Mouse (Mus musculus) heart, embryonic 13.5 days (tissue): Measurements from ENCODE around the gene Ugt8a. TPM values are rescaled to one million over a fixed set of nuclear protein-coding genes. Genes with fewer than 3 reads are reported as not detected.

ENCODE experiments used
- ATAC-seq: fragments of 200-750 bp; cut with Nextera tagmentation; 2 replicates; pipeline ENCODE4 v1.8.0; 2017; ENCODE audit warnings: moderate TSS enrichment; ENCODE audit not compliant: insufficient number of reproducible peaks, low FRiP score, low TSS enrichment; ENCODE audit errors: extremely low read depth
- H3K27ac ChIP-seq: fragments of 300-500 bp; sonication (generic); replicated peaks from 2 replicates; pipeline ENCODE4 v1.5.1; 2015; ENCODE audit warnings: moderate library complexity, mild to moderate bottlenecking, inconsistent platforms
- H3K27me3 ChIP-seq: fragments of 300-500 bp; sonication (generic); replicated peaks from 2 replicates; pipeline ENCODE4 v1.6.1; 2015; ENCODE audit warnings: mild to moderate bottlenecking, inconsistent platforms
- H3K36me3 ChIP-seq: fragments of 300-500 bp; sonication (generic); 2 replicates; pipeline ENCODE4 v1.6.1; 2015; ENCODE audit warnings: mild to moderate bottlenecking, inconsistent platforms
- H3K4me1 ChIP-seq: fragments of 300-500 bp; sonication (generic); 2 replicates; pipeline ENCODE4 v1.6.1; 2015; ENCODE audit warnings: inconsistent platforms
- H3K4me2 ChIP-seq: fragments of 300-500 bp; sonication (generic); 2 replicates; pipeline ENCODE4 v1.6.1; 2015; ENCODE audit warnings: inconsistent platforms, mild to moderate bottlenecking, moderate library complexity
- H3K4me3 ChIP-seq: fragments of 300-500 bp; sonication (generic); 2 replicates; pipeline ENCODE4 v1.5.1; 2015; ENCODE audit warnings: moderate library complexity, mild to moderate bottlenecking, inconsistent platforms
- H3K9ac ChIP-seq: fragments of 300-500 bp; sonication (generic); 2 replicates; pipeline ENCODE4 v1.6.1; 2015; ENCODE audit warnings: inconsistent platforms, mild to moderate bottlenecking, moderate library complexity
- H3K9me3 ChIP-seq: fragments of 300-500 bp; sonication (generic); 2 replicates; pipeline ENCODE4 v1.6.1; 2016; ENCODE audit warnings: inconsistent platforms
- WGBS: fragments of 180-500 bp; shearing (Covaris S2); methylation state at CpG from one replicate; pipeline ENCODE4 v1.1.7; 2015; ENCODE audit warnings: mixed read lengths; 5-methylcytosine and 5-hydroxymethylcytosine counted together
- polyA plus RNA-seq: library from polyadenylated mRNA; unstranded; fragments of >200 nt; fragmentation: Nextera tagmentation; extraction: Ambion mirVana; gene quantifications from 2 replicates; pipeline ENCODE4 v1.2.1, GENCODE M21; 2015

Ugt8a gene
- polyA plus RNA-seq, 1 experiment from 2014 or later: 0.25 TPM

DNA sequence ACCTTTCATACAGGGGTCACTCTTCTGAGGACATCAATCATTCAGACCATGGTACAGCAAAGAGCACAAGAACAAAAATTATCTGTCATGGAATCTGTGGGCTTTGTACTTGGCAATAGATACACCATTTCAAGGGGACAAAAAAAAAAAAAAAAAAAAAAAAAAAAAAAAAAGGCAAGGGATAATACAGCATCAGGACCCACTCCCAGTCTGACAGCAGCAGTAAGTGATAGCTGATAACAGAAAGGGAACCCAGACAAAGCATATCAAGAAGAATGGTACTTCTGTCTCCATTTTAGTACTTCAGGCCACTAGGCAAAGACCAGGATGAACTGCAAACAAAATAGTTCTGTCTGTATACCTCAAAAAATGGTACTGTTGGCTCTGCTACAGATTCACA, 2.6 kb downstream of the Ugt8a start:
- no peak for ATAC-seq

DNA sequence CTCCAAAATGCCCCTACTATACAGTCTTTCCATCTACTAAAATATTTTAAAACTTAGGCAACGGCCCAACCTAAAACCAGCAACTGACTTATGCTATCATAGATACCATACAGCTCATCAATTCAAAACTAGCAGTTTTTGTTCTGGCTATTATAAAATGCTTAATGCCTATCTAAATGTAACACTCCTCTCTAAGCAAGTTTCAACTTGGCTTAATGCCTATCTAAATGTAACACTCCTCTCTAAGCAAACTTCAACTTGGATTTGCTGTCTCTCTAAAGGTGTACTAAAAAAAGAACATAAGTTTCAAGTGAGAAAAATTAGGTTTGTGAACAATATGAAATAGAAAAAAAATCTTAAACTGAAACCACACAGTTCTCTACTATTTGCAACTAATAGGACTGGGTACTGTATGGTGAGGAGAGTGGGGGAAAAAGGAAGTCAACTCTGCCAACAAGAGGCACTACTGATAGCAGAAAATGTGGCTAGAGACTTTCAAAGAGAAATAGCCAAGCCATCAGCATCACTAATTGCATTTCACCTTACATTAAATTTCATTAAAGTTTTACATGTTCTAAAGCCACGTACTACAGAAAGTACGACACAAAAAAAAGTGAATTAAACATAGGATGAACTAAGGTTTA, 5.7 kb downstream of the Ugt8a start:
- Histone ChIP-seq H3K9ac (no peak overlapping the region), H3K9me3 (no peaks in the 10 kb centered on the region), H3K4me3 (no peak overlapping the region), H3K27ac (no peak overlapping the region), H3K4me2 (no peak overlapping the region), H3K36me3 (no peaks in the 10 kb centered on the region), H3K4me1 (peaks cover 5% of the 10 kb centered on the region), H3K27me3 (peaks cover 23% of the 10 kb centered on the region)
- no peak for ATAC-seq
- WGBS: 74% methylated on average over 3 of the region's 3 CpGs

More for the DNA sequence above, 2.6 kb downstream of the Ugt8a start:
- no peaks in the 10 kb centered on the region for H3K9me3 ChIP-seq
- no peak overlapping the region for H3K27ac ChIP-seq
- peaks cover 12% of the 10 kb centered on the region for H3K4me1 ChIP-seq
- H3K4me3 ChIP-seq: no peak overlapping the region
- no peak overlapping the region for H3K9ac ChIP-seq
- H3K4me2 ChIP-seq: no peak overlapping the region
- peaks cover 48% of the 10 kb centered on the region for H3K27me3 ChIP-seq
- H3K36me3 ChIP-seq: no peaks in the 10 kb centered on the region

- ATAC-seq: no peak
- 44% methylated on average over 1 of the region's 1 CpGs for WGBS
These were observed 7.4 kb downstream of the Ugt8a start for GRCm38 (mm10) chr3:125931059-125931458.

GRCm38 (mm10) chr3:125920876-125921275, 17.5 kb downstream of the Ugt8a start:
- Histone ChIP-seq H3K4me3 (no peak overlapping the region), H3K4me1 (no peaks in the 10 kb centered on the region), H3K36me3 (no peaks in the 10 kb centered on the region), H3K27me3 (no peaks in the 10 kb centered on the region), H3K9me3 (no peaks in the 10 kb centered on the region), H3K4me2 (no peak overlapping the region), H3K9ac (no peak overlapping the region), H3K27ac (no peak overlapping the region)
- ATAC-seq: no peak
- WGBS: 60% methylated on average over 2 of the region's 2 CpGs

More at GRCm38 (mm10) chr3:125931059-125931458, 7.4 kb downstream of the Ugt8a start:
- H3K27ac ChIP-seq: no peak overlapping the region
- H3K4me1 ChIP-seq: no peaks in the 10 kb centered on the region
- H3K4me3 ChIP-seq: no peak overlapping the region
- H3K4me2 ChIP-seq: no peak overlapping the region
- H3K36me3 ChIP-seq: no peaks in the 10 kb centered on the region
- H3K9me3 ChIP-seq: no peaks in the 10 kb centered on the region
- no peak overlapping the region for H3K9ac ChIP-seq
- H3K27me3 ChIP-seq: peaks cover 11% of the 10 kb centered on the region

DNA sequence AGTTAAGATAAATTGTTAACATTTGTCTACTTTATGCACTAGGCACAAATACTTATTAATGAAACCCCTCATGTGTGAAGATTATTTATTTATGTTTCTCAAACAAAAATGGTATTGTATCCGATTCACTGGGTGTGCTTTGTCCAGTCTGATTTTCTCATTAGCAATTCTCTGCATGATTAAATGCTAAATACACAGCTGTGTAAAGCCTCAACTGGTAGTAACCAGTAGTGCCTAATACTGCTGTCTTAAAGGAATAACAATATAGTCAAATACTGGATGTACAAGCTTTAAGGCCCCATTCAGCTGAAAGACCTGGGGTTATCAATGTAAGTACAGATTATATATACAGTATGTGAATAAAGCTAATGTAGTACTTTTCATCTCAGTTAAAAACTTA, 39.4 kb downstream of the Ugt8a start:
- Histone ChIP-seq H3K27me3 (no peaks in the 10 kb centered on the region), H3K36me3 (no peaks in the 10 kb centered on the region), H3K4me3 (no peak overlapping the region), H3K9me3 (no peaks in the 10 kb centered on the region), H3K4me2 (no peak overlapping the region), H3K9ac (no peak overlapping the region), H3K4me1 (no peaks in the 10 kb centered on the region), H3K27ac (no peak overlapping the region)
- 74% methylated on average over 1 of the region's 1 CpGs for WGBS
- no peak for ATAC-seq

- H3K4me1 ChIP-seq: no peaks in the 10 kb centered on the region
- no peak overlapping the region for H3K9ac ChIP-seq
- no peaks in the 10 kb centered on the region for H3K36me3 ChIP-seq
- H3K4me3 ChIP-seq: no peak overlapping the region
- no peak for ATAC-seq
- H3K27me3 ChIP-seq: no peaks in the 10 kb centered on the region
- no peak overlapping the region for H3K27ac ChIP-seq
- 63% methylated on average over 2 of the region's 2 CpGs for WGBS
- no peak overlapping the region for H3K4me2 ChIP-seq
- no peaks in the 10 kb centered on the region for H3K9me3 ChIP-seq
These were observed 51.3 kb downstream of the Ugt8a start for GRCm38 (mm10) chr3:125887109-125887508.

- Histone ChIP-seq H3K27ac (no peak overlapping the region), H3K27me3 (no peaks in the 10 kb centered on the region), H3K9me3 (no peaks in the 10 kb centered on the region), H3K4me2 (no peak overlapping the region), H3K4me3 (no peak overlapping the region), H3K36me3 (no peaks in the 10 kb centered on the region), H3K9ac (no peak overlapping the region), H3K4me1 (no peaks in the 10 kb centered on the region)
- ATAC-seq: no peak
- WGBS: 68% methylated on average over 2 of the region's 2 CpGs
These were observed 53.5 kb downstream of the Ugt8a start for GRCm38 (mm10) chr3:125884879-125885278.

- H3K4me1 ChIP-seq: no peaks in the 10 kb centered on the region
- no peak for ATAC-seq
- no peaks in the 10 kb centered on the region for H3K27me3 ChIP-seq
- 42% methylated on average over 2 of the region's 2 CpGs for WGBS
- no peak overlapping the region for H3K4me2 ChIP-seq
- H3K9ac ChIP-seq: no peak overlapping the region
- no peak overlapping the region for H3K4me3 ChIP-seq
- no peaks in the 10 kb centered on the region for H3K36me3 ChIP-seq
- H3K27ac ChIP-seq: no peak overlapping the region
- no peaks in the 10 kb centered on the region for H3K9me3 ChIP-seq
These were observed 54.0 kb downstream of the Ugt8a start for GRCm38 (mm10) chr3:125884423-125884822.

- no peaks in the 10 kb centered on the region for H3K27me3 ChIP-seq
- H3K9ac ChIP-seq: no peak overlapping the region
- ATAC-seq: no peak
- H3K4me3 ChIP-seq: no peak overlapping the region
- H3K9me3 ChIP-seq: no peaks in the 10 kb centered on the region
- no peaks in the 10 kb centered on the region for H3K4me1 ChIP-seq
- no peak overlapping the region for H3K27ac ChIP-seq
- H3K36me3 ChIP-seq: no peaks in the 10 kb centered on the region
- H3K4me2 ChIP-seq: no peak overlapping the region
These were observed 55.4 kb downstream of the Ugt8a start for GRCm38 (mm10) chr3:125883009-125883408.

DNA sequence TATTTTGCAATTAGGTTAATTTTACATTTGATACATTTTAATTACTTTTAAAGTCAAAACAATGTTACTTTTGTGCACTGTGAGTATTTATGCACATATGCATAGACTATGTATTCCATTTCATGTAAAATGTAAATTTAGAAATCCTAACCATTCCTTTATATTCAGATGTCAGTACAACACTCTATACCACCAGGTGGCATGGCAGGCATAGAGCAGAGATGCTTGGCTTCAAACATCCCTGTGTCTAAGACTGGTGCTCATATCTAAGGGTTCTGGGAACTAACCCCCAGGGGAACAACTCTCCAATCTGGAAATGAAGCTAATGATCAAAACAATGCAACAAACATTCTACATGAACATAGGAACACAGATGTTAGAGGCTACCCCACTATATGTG, 56.6 kb downstream of the Ugt8a start:
- Histone ChIP-seq H3K4me2 (no peak overlapping the region), H3K27ac (no peak overlapping the region), H3K36me3 (no peaks in the 10 kb centered on the region), H3K4me1 (no peaks in the 10 kb centered on the region), H3K9me3 (no peaks in the 10 kb centered on the region), H3K4me3 (no peak overlapping the region), H3K9ac (no peak overlapping the region), H3K27me3 (no peaks in the 10 kb centered on the region)
- no peak for ATAC-seq

- no peak overlapping the region for H3K4me3 ChIP-seq
- H3K36me3 ChIP-seq: no peaks in the 10 kb centered on the region
- no peak for ATAC-seq
- WGBS: 81% methylated on average over 4 of the region's 4 CpGs
- H3K27ac ChIP-seq: no peak overlapping the region
- H3K9me3 ChIP-seq: no peaks in the 10 kb centered on the region
- no peaks in the 10 kb centered on the region for H3K27me3 ChIP-seq
- H3K9ac ChIP-seq: no peak overlapping the region
- H3K4me2 ChIP-seq: no peak overlapping the region
- H3K4me1 ChIP-seq: no peaks in the 10 kb centered on the region
These were observed 64.0 kb downstream of the Ugt8a start for GRCm38 (mm10) chr3:125874371-125874770.

- WGBS: 86% methylated on average over 4 of the region's 4 CpGs
- ATAC-seq: no peak
- no peaks in the 10 kb centered on the region for H3K36me3 ChIP-seq
These were observed 68.5 kb downstream of the Ugt8a start for GRCm38 (mm10) chr3:125869873-125870272.

More at GRCm38 (mm10) chr3:125869873-125870272, 68.5 kb downstream of the Ugt8a start:
- Histone ChIP-seq H3K27ac (no peak overlapping the region), H3K4me1 (no peaks in the 10 kb centered on the region), H3K9me3 (no peaks in the 10 kb centered on the region), H3K4me2 (no peak overlapping the region), H3K9ac (no peak overlapping the region), H3K27me3 (no peaks in the 10 kb centered on the region), H3K4me3 (no peak overlapping the region)
